Mouse (Mus musculus) forelimb bud, embryonic 11.5 days (tissue): ENCODE measurements around the gene Zfp217.

Experiments
- DNase-seq: peaks from one replicate; pipeline ENCODE4 v3.0.0-alpha.2; 2012; ENCODE audit warnings: low read depth, low spot score

The Zfp217 gene

DNA sequence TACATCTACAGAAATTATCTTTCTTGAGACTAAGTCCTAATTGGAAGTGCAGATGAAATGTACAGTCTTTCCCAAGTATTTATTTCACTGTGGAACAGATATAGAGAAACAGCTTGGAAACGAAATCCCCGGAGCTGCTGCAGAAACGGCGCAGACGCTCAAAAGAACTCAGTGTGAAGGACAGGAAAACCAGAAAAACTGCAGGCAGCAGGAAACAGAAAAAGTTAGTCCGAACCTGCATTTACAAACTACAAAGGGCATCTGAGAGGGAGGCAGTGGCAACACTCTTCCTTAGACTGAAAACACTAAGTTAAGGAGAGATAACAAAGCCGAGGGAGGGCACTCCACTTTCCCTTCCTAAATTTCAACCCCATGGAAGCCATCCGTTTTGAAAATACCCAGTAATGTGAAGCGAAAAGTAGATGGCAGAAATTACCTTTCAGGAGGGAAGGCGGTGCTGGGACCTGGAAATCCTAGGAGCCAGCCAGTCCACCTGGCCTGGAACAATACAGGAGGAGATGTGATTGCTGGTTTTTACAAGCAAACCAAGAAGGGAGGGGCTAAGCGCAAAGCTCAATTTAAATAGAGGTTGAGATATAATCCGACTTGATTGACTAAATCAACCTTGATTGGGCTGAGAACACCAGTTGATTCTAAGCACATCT is 13.7 kb downstream of the Zfp217 start:
- DNase-seq: no peak

DNA sequence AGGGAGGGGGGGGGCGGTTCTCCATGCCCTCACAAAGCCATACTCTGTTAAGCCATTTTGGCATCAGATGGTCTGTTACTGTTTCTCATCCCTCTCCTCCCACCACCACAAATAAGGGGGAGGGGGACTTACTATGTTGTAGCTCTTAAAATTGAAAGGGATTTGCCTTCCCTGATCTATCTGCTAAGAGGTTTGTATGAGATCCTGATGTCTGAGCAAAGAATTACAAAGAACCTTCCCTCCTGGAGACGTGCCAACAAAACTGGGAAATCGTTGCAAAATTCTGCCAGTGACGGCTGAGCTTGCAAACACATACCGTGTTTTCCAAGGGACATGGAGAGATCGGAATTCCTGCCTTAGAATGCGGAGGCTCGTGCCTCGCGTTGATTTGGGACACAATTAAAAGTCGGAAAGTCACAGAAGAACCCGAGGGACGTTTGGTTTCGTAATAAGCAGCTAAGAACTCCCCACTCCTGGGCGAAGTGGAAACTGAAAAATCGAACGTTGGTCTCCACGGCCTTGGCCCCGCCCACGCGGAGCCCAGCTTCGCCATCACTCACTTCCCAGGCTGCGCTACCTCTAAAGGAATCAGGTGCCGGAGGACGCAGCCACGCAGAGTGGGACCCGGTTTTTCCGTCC is 14.7 kb downstream of the Zfp217 start:
- peak; percentile 64 for DNase-seq

DNA sequence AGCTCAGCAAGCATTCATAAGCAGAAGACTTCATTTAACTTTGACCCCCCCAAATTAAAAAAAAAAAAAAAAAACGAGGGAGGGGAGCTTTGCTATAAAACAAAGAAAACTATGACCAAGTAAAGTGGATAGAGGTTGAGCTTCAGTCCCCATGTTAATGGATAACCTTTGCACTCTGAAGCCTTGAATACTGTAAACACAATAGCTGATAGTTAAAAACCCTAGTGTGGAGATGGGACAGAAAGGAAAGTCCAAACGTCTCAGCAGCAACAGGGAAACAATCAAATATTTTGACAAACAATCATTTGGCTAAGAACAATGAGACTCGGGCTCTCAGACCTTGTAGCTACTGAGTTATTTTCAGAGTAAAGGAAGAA is 15.2 kb downstream of the Zfp217 start:
- DNase-seq: no peak

DNA sequence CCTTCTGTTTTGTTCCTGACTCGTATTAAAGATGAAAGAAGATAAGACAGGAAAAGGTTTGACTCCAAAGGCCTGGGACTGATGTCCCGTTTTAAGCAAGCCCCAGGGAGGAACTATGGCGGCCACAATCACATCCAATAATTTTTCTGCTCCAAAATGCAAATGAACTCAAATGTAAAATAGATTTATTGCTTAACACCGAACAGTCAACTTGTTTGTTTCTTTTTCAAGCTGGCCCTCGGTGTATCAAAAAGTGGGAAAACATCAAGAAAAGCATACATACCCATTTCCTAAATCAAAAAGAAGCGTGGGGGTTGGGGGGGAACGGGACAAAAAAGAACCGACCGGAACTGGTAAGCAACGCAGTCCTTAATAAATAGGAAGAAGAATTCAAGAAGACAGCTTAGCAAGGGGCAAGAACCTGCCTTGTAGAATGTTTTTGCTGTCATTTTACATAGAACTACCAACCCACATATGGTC is 15.9 kb downstream of the Zfp217 start:
- no peak for DNase-seq

DNA sequence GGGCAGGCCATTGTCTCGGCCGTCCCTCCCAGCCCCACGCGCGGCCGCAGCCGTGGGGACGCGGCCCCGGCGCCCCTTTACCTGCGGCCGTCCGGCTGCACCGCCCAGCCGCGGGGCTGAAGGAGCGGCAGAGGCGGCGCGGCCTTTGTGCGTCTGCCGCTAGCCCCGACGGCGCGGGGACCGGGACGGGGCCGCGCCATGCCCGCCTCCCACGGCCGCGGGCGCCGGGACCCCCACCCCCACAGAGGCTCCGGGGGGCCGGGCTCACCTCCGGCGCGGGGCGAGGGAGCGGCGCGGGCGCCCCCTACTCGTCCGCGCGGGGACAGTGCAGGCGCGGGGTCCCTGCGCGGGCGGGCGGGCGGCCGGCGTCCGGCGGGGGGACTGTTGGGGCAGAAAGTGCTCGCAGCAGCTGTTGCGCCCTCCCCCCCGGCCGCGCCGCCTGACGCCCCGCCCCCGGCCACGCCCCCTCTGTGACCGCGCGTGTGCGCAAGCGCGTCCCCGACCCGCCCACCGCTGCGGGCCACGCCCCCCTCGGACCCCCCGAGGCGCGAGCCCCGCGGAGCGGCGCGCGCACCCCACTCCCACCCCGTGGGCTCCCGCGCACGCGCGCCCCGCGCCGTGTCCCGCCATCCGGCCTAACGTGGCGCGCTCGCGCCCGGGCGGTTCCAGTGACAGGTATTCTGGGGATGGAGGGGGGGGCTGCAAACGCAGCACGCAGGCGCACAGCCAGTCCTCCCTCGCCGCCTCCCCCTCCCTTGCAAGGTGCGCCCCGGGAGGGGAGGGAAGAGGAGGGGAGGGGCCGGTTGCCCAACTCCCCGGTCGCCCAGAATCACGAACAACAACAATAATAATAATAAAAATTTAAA is 16.9 kb downstream of the Zfp217 start:
- peak; percentile 94 for DNase-seq

DNA sequence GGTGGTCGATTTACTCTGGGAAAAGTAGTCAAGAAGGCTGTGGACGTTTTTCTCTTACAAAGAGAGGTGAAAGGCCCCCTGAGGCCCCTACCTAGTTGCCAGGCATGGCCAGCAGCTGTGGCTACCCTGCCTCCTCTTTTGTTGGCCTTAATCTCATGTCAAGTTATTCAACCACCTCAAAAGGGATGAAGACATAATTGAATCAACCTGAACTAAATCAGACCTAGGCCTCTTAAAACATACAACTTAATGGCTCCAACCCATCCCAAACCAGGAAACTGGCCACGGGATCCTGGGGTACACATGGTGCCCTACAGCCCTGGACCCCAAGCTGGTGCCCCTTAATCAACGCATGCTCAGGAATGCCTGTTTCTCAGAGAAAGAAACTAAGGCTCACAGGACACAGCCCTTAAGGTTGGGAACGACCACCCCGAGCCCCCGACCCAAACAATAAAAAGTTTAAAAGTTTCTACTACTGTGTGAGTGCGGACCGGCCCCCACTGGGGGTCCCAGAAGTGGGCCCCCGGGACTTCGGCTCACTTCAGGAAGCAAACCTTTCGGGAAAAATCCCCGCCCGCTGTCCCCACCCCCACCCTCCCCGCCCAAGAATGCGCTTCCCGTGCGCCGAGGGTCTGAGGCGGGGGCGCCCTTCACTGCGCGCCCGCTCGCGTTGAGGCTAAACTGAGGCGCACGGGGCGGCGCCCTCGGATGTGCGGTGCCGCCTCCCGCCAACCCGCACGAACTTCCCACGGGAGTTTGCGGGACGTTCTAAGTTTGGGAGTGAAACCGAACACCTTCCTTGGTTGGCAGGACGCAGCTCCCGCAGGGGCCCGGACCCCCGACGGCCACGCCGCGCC is 17.8 kb downstream of the Zfp217 start:
- DNase-seq: peak; percentile 59

DNA sequence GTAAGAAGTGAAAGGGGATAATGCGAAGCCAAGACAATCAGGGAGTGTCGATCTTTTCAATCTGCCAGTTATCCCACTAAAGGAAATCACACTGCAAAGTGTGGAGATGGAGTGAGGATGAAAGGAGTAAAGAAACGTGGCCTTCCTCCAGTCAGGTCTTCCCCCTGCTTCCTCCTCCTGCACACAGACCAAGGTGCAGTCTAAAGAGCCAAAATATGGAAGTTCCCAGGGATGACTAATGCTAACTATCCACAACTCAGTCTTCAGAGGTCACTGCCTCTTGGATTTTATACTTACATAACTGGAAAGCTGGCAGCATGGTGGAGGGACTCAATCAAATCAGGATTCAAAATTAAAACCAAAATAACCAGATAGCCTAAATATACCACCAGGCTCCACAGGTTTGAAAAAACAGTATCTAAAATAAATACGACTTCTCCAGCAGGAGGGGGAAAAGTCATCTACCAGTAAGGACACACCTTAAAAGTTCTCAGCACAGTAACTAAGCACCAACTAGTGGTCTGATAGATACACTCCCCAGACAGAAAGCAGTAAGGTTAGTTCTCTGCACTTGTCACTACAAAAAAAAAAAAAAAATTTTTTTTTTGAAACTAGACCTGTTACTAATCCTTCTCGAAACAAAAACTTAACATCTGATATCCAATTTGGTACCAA is 18.5 kb downstream of the Zfp217 start:
- no peak for DNase-seq

DNA sequence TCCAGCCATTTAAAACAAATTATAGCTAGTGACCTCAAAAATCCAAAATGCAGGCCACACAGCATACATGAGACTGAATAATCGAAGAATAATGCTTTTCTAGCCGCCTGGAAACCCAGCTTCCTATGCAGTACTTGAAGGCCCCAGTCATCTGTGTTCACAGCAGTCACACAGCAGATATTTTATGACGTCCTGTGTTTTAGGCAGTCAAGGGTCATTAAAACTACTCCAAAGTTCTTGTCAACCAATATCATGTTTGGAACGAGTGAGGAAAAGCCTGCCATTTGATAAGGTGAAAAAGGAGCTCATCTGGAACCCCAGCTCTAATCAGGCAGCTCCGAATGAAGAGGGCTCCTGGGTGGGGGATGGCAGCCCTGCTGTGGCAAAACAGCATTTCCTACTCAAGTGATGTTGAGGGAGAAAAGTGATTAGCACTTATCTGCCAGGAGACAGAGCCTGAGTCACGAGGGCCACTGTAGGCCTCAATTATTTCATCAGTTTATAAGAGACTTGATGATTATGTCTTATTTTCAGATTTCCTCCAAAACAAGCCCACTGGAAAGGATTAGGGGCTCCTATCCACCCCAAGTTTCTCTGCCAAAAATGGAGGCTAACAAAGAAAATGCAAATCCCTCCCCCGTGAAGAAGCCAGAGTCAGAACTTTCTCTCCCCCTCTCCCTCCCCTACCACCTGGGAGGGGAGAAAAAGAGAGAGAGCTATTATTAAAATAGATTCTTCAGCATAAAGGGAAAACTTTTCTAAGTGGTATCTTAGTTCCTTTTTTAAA is 19.2 kb downstream of the Zfp217 start:
- no peak for DNase-seq

DNA sequence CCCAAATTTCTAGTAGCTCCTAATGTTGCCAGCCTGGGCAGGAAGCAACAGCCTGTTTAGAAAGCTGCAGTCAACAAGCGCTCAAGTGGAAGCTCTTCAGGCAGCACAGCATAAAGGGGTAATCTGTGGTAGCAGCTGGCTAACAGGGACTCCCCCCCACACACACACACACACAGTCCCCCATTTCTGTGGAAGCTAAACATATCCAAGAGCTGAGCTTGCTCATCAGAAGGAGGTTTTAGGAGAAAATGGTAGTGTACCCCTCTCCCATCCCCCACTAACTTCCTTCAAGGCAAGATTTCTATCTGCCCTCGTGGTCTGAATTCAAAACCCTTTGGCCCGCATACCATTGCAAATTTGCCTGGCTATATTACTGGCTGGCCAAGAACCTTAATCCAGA is 20.4 kb downstream of the Zfp217 start:
- DNase-seq: no peak

DNA sequence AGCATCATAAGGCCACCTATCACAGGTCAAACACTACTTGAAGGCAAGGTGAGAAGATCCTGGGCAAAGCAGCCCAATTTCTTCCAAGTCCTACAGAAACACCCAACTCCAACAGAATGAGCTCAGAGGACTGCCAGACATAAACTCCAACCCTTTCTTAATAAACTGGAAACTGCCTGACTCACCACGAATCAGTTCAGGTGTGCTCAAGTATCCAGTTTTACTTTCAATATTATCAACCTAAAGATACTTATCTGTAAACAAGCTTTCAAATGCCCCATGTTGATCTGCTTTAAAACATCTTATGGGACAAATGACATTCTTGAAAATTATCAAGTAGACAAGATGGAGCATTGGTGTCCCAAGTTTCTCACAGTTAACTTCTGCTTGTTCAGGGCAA is 21.6 kb downstream of the Zfp217 start:
- DNase-seq: no peak

DNA sequence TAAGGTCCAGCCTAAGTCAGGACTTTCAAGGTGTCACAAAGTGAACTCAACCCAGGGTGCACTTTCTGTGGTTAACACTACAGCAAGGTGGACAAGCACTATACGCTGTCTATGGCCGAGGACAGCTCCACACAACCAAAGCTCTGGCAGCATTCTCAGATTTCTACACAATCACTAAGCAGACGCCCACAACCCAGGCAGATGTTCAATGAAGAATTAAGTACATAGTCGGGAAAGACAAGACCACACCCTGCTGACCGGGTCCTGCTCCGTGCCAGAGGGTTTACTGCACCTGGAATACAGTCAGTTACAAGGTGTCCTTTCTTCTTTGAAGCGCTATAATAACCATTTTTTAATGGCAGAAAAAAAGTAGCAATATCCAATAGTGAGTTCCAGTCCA is 25.7 kb downstream of the Zfp217 start:
- DNase-seq: no peak

DNA sequence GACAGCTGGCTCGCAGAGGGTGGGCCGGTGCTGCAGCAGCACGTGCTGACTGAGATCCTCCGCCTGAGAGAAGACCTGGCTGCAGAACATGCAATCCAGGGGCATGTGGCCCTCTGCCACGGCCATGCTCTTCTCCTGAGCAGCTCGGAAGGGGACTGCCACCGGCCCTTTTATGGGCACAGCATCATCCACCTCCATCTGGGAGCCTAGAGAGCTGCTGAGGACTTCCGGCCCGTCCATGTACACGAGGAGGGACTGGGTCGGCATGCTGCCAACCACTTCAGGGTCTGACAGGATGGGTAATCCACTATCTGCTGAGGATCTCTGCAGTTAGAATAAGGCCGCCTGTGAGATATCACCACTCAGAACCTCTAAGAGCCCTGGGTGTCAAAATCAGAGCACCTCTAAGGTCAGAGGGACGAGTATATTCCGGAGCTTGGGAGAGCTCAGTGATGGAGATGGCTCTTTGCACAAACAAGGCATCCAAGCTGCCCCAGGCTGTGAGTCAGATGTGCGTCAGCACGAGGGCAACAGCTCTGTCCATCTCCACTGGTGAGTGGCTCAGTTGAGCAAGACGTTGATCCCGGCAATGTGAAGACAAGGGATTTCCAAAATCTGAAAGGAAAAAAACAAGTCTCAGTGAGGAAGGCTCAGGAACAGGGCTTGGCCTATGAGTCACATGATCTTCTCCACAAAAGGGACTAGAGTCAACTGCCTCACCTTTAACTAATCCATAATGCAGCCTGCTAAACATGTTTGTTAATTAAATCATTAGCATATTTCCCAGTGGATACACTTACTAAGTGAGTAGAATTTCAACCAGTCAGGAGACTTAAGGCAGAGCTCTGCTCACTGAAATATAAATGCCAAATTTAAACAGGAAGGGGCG is 27.5 kb downstream of the Zfp217 start:
- DNase-seq: no peak

DNA sequence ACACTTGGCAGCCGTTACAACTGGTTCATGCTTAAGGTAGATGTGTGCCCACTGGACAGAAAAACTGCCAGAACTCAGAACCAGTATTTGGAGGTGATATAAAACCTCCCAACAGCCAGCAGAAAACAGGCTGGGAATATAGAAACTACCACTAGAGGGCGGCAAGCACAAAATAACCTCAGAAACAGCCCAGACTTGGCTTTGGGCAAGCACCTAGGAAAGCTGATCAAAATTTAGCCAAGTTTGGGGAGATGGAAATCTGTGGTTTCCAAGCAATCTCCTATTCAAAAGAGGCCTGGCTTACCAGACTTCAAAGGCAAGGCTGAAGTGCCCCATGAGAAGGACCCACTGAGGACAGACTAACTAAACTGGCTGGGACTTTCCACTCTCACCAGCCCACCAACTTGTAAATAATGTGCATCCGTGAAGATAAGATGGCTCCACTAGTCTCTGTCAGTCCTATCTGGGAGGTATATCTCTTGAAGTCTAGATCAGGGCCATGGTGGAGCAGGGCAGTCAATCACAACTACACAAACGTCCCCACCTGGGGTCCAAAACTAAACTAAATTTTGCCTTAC is 31.1 kb downstream of the Zfp217 start:
- DNase-seq: peak; percentile 77

DNA sequence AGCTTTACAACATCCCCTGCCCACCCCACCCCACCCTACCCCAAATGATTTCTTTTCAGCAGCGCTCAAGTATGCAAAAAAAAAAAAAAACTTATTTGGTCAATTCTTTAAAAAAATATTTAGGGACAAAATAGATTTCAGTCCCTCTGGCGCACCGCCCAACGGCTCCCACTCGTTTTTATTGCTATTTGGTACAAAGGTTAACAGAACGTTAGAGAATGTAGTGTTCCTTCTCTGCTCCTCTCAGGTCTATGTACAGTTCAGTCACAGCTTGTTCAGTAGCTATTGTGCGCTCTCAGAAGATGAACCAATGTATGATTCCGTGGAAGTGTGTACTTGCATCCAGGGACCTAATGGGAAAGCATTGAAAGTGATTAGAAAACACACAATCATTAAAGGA is 37.6 kb downstream of the Zfp217 start:
- no peak for DNase-seq

DNA sequence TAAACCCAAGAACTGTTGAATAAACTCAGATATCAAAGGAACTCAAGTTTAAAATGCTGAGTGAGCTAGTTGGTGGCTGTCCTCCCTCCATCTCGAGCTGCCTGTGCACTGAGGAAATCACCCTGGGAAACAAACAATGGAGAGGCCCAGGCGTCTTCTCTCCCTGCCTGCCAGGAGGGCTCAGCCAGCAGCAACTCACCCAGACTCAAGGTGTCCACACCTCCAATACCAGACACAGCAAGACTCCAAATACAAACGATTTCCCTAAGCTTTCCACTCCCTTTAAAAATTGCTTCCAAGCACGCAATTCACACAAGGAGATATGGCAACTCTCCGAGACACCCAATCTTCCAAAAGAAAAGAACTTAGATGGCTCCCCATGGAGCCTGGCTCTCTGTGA is 38.4 kb downstream of the Zfp217 start:
- no peak for DNase-seq

DNA sequence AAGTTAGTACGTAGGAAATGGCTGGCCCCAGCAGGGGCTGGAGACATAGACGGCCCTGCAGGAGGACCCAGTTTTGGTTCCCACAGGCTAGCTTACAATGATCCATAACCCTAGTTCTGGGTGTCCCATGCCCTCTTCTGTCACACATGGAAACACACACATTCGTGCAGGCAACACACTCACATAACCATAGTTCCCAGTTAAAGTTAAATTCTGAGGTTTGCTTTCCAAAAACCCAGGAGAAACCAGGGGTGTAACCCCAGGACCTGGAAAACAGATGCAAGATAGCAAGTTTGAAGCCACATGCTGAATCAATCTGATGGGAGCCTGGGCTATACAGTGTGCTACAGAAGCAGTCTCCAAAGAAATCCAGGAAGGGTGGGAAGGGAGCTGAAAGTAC is 40.1 kb downstream of the Zfp217 start:
- no peak for DNase-seq

DNA sequence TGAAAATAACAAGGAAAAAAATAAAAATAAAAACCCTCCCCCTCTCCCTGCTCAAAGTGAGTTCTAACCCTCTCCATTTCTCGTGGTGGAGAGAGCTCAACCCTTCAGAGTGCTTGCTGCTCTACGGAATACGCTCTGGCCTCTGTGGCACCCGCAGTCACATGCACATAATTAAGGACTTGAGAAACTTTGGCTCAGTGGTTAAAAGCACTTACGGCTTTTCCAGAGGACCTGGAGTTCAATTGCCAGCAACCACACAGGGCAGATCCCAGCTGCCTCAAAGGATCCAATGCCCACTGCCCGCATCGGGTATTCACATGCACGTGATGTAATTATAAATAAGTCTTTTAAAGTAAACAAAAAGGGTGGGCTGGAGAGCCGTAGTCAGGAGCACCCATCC is 41.9 kb downstream of the Zfp217 start:
- DNase-seq: no peak

DNA sequence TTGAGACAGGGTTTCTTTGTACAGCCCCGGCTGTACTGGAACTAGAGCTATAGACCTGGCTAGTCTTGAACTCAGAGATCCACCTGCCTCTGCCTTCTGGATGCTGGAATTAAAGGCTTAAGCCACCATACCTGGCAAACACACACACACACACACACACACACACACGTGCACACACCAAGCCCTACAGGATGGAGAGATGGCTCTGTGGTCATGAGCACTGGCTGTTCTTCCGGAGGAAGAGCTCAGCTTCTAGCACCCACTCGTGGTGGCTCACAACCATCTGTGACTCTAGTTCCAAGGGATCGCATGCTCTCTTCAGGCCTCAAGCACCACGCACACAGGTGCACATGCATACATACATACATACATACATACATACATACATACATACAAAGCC is 43.5 kb downstream of the Zfp217 start:
- no peak for DNase-seq

DNA sequence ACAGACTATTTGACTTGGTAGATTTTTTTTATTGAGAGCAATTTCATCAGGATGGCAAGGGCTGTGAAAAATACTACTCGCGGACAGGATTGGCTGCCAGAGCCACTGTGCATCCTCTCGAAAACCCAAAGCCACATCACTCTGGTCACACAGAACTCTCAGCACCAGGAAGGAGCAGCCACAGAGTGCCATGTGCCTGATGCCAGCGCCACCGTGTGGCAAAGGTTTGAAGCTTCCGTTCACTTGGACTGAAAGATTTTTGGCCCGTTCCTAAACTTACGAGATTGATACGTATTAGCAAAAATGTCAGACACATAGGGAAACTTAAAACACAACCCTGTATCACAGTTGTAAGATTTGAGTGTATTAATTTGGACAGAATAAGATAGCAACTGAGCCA is 44.1 kb downstream of the Zfp217 start:
- DNase-seq: peak; percentile 54
